Mouse (Mus musculus): ENCODE measurements around the gene Ugt1a2.

GRCm38 (mm10) chr1:88197443-88197842 is 3.0 kb upstream of the Ugt1a2 start:
- no peak for TF ChIP-seq CTCF (IDR thresholded peaks at IDR 0.05; ENCODE audit: low read depth, low read length)
- no peak for TF ChIP-seq POLR2A (IDR thresholded peaks at IDR 0.05; ENCODE audit: borderline replicate concordance, low read depth, low read length)
